Mouse (Mus musculus): ENCODE results near the gene Rab4a.

Gene Rab4a

DNA sequence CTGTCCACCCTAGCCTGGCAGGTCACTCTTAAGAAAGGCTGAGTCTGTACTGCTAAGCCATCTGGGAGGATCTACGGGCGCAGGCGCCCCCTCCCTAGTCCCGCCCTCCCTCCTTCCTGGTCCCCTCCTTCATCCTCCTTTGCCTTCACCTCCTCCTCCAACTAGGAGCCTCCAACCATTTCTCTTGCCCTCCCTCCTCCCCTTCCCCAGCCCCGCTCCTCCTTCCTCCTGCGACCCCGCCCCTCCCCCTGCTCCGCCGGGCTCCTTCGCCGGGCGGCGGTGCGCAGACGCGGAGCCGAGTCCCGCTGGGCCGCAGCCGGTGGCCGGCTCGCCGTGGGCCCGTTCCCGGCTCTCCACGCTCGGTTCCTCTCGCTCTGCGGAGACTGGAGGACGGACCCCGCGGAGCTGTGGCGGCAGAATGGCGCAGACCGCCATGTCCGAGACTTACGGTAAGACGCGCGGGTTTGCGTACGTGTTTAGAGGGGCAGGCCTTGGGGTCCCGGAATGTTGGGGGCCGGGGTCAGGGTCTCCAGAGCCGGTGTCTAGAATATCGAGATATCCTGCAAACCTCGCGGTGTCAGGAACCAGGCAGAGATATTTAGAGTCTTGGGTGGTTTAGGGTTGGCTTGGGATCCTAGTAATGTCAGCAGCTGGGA is at the start of gene Rab4a:
Gene Rab4a, plus strand, starts transcription at position 268 of the 656 bp plus-strand sequence.
- CTCF ChIA-PET, result no interaction called here

DNA sequence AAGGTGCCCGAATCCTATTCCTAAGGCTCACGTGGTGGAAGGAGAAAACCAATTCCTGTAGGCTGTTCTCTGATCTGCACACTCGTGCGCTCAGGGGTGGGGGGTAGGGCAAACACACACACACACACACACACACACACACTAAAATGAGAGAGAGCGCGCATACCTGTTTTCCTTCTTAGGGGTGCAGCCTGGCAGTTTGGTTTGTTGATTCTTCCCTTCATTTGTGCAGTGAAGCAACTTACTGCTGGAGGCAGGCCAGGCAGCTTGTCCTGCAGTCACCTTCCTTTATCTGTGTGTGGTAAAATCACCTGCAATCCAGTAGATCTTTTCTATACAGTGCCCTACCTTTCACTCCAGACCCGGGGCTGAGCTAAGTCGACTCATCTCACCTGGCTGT is 48.9 kb upstream of the Rab4a start:
- CTCF ChIA-PET, result no interaction called here

DNA sequence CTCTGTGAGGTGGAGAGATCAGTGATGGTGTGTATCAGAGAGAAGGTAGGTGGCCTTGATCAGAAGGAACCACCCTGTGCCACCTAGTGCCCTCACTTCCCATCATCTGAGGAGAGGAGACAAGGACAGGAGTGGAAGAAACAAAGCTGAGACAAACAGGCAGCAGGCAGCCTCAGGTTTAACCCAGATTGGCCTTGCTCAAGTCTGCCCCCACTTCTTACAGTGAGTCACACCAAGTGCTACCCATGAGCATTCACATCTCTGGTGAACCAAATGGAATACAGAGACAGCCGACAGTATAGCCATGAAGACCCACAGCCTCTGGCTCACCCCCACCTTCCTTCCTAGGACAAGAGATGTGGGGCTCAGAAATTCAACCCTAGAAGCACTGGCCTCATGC is 46.9 kb upstream of the Rab4a start:
- CTCF ChIA-PET, result no interaction called here

DNA sequence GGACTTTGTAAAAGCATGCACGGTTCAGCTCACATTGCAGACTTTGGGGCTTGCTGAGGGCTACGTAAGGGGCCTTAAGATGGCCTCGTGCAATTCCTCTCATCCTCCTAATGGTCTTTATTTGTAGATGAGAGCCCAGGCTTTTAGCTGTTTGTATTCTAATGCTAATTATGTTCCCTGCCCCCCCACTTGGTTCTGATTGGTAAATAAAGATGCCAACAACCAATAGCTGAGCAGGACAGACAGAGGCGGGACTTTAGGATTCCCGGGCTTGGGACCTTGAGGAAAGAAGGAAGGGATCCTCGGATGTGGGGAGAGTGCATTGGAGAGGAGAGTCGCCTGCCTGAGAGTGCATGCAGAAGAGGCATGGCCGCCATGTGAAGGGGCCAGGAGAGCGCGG is 45.9 kb upstream of the Rab4a start:
- CTCF ChIA-PET, result no interaction called here

DNA sequence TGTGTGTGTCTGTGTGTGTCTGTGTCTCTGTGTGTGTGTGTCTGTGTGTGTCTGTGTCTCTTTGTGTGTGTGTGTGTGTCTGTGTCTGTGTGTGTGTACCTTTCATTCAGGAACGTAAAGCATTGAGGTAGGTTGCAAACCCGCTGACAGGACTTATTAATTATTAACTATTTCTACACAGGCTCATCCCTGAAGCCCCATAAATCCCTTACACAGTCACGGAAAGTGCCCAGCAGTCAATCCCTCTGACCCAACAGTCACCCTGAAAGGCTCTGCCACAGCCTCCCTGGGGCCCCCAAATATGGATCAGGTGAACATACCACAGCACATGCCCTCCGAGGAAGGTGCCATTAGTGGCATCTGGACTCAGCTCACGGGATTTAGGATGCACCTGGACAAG is 45.2 kb upstream of the Rab4a start:
- CTCF ChIA-PET, result no interaction called here

DNA sequence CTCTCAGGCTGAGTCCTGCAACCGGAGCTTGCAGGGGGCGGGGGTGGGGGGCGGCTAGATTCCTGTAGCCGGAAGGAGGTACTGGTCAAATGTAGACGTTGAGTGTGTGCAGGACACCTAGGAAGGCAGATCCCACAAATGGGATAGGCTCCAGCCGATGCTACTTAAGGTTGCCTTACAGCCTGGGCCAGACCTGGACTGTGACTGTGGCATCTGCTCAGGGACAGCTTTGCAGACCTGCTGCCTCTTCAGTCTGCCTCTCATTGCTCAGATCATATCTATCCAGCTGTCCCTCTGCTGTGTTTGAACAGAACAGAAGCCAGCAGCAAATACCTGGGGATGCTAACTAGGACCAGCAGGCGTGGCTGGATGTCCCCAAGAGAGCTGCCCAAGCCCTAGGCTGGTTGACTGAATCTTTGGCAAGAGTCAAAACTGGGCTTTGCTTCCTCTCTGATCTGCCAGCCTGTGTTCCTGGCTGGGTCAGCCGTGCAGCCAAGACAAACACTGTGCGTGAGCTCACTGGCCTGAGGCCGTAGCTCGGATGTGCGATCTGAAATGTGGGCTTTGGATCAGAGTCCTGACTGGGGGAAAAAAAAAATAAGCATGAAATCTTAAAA is 44.4 kb upstream of the Rab4a start:
- CTCF ChIA-PET, result no interaction called here

DNA sequence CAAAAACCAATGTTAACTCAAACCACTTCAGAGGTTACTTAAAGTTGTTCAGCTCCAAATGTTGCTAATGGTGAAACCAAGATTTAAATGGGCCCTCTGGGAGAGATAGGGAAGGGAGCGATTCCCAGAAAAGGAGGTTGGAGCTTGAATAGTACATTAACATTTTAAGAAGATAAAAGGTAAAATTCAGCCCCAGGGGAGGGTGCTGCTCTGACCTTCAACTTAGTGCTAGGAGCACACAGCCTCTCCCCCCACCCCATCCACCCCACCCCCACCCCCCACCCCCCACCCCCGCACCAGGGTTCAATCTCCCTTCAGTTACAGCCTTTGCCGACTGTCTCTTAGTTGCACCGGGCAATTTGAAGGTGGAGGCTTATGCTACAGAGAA is 43.9 kb upstream of the Rab4a start:
- CTCF ChIA-PET, result no interaction called here

DNA sequence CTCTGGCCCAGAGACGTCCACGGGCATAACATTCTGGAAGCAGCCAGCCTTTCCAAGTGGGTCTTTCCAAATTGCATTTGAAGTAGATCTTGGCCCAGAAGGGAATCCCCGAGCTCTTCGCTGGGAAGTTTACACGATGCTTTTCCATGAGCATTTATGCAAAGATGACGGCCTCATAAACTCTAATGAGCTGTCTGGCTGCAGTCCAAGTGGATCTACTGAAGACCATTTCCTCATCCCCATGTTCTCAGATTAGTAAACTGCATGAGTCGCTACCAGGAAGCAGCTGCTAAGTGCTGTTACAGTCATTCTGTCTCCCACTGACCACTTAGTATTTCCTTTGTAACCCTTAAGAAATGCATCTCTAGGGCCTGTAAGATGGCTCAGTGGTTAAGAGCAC is 42.4 kb upstream of the Rab4a start:
- CTCF ChIA-PET, result no interaction called here

DNA sequence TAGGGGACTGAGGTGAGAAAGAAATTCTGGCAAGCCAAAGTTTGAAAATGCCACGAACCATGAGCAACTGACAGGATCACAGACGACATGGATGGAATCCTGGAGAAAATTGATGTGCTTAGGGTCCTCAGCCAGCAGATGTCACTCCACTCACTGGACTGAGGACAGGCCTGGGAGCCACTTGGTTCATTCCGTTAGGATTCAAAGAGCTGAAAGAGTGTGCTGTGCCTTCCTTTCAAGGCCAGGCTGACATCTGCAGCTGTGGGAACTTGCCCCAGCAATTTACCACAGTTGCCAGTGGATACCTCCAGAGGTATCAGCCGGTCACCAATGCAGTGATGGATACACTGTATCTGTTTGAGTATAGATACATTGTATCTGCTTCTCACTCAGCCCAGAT is 41.1 kb upstream of the Rab4a start:
- CTCF ChIA-PET, result no interaction called here

DNA sequence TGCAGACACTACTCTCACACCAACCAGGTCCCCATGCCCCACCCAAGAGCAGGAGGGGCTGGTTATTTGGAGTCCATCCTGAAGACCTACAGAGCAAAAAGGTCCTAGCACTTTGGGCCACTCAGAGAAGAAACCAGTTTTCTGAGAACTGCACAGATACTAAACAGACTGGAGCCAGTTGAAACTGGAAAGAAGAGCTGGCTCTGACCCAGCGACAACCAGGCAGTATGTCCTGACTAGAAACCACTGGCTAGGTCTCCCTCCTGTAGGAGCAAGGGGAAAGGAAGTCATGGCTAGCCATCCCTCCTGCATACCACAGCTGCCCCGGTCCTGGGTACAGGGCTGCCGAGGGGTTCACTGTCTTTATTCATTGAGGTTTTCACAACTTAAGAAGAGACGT is 39.3 kb upstream of the Rab4a start:
- CTCF ChIA-PET, result no interaction called here

DNA sequence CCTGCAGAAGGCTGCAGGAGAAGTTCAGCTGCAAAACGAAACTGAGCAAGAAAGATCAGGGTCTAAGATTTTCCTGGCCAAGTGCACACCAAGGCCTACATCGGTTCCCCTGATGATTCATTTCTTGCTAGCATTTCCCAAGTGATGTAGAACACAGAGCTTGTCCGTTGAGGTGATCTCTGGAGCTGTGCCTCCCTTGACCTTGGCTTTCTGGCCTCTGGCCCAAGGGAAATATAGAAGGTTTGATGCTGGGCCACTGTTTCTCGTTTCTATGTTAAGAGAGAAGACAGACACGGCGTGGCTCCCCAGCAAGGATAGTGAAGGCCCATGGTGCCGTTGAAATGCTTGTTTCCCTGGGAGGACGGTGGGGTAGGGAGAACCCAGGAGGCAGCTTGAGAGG is 37.9 kb upstream of the Rab4a start:
- CTCF ChIA-PET, result no interaction called here

DNA sequence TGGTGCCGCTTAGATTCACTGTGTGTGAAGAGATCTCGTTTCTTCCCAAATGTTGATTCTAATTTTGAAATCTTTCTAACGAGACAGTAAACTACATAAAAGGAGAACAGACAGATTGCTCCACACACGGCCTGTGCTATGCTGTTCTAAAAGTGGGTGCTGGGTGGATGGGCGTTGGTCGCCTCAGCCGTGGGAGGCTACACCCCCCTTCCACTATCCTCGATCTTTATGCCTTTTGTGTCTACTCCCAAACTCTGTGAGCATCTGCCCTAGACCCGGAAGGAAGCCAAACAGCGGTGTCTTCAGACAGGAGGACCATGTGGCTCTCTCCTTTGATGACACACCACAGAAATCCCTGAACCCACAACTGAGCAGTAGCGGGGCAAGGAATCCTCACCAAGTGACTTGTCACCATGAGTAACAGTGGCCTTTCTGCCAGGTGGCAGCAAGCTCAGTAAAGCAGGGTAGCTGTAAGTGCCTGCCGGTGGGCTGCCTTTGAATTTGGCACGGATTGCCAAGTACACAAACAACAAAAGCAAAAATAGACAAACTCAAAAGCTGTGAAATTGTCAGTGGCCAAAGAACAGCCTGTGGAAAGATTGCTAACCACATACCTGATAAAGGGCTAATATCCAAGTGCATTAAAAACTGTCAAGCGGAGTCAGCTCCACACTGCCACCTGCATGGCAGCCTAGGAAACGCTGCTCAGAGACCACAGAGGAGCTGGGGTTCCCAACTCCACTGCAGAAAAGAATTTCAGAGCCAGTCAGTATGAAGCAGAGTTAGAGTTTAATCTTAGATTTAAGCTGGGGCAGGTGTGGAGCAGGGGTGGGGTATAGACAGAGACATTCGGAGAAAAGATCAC is 37.1 kb upstream of the Rab4a start:
- CTCF ChIA-PET, result no interaction called here

DNA sequence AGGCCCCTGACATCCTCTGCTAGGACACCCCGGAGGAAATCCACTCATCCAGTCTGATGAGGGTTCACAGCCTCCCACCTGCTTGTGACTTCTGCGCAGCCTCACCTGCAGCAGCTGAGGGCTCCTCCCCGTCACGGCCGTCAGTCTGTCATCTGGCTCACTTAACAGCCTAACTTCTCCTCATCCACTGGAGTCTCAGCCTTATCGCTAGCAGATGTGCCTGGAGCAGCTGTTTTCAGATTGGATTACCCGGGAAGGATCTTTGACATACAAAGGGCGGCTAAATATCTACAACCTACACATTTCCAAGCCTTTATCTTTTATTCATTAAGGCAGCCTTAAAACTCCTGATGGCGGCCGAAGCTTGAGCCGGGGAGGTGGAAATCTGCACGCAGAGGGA is 32.3 kb upstream of the Rab4a start:
- CTCF ChIA-PET, result no interaction called here

DNA sequence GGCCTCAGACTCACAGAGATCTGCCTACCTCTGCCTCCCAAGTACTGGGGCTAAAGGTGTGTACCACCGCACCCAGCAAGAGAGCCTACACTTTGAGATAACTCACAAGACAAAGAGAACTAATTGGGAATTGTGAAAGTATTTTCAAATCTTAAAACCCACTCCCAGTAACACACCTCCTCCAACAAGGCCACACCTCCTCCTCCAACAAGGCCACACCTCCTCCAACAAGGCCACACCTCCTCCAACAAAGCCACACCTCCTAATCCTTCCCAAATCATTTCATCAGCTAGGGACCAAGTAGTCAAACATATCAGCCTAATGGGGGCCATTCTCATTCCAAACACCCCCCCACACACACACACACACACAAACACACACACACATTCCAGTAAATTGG is 31.3 kb upstream of the Rab4a start:
- CTCF ChIA-PET, result no interaction called here

DNA sequence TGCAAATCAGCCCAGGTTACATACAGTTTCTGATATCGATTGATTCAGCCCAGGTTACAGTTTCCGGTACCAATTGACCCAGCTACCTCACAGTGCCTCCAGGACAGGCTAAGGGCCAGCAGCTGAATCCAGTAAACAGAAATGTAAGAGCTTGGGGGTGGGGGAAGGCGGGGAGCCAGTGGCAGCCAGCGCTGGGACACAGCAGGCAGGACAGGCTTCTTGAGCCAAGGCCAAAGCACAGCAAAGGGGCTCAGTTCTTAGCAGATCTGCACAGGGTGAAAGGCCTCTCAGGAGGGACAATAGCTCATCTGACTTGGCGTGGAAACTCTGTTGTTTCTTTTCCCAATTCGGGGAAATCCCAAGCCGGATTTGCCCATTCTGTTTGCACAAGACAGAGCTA is 28.5 kb upstream of the Rab4a start:
- CTCF ChIA-PET, result no interaction called here

DNA sequence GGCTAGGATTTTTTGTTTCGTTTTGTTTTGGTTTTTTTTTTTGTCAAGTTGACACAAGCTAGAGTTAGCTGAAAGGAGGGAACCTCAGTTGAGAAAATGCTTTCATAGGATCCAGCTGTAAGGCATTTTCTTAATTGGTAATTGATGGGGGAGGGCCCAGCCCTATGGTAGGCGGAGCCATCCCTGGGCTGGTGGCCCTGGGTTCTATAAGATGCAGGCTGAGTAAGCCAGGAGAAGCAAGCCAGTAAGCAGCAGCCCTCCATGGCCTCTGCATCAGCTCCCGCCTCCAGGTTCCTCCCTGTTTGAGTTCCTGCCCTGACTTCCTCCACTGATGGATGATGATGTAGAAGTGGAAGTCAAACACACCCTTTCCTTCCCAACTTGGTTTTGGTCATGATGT is 25.3 kb upstream of the Rab4a start:
- CTCF ChIA-PET, result no interaction called here

DNA sequence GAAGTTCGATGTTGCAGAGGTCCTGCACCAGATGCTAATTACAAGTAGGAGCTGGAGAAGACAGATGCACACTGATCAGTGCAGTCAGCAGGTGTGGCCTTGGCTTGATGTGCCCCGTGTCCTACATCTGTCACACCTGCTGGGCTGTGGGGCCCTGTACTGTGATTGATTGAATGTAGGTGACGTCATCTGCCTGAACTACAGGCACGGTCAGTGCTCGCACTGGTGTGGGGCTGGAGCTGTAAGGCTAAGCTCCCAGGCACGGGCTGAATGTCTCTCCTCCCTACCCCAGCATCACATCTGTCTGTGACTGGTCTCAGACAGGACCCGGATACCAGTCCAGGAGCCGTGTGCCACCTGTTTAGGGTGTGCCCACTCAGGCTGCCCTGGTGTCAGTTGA is 24.5 kb upstream of the Rab4a start:
- CTCF ChIA-PET, result no interaction called here

DNA sequence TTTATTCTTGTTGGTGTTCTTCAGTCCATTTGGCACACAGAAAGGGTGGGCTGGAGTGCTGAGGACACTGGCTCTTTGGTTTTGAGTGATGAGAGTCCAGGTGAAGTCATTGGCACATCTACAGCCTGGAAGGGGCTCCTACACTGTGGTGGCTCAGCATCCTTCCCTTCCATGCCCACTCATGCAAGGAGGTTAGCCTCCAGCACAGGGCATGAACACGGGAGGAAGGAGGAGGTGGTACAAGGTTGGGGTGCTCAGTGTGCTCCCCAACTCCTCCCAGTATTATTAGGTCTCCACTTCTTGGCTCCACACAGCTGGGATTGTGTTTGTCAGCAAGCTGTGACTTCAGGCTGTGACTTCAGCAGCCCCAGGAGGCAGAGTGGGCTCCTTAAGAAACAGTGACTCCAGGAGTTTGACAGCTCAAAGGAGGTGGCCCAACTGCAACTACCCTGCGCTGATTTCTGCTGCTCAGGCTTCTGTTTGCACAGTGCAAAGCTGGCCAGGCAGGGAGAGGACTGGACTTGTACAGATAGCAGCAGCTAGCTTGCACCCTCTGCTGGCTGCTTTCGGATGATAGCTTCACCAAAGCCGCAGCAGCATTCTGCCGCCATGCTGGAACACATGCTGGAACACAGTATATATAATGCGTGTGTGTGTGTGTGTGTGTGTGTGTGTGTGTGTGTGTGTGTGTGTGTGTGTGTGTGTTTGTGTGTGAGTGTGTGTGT is 22.1 kb upstream of the Rab4a start:
- CTCF ChIA-PET, result no interaction called here

DNA sequence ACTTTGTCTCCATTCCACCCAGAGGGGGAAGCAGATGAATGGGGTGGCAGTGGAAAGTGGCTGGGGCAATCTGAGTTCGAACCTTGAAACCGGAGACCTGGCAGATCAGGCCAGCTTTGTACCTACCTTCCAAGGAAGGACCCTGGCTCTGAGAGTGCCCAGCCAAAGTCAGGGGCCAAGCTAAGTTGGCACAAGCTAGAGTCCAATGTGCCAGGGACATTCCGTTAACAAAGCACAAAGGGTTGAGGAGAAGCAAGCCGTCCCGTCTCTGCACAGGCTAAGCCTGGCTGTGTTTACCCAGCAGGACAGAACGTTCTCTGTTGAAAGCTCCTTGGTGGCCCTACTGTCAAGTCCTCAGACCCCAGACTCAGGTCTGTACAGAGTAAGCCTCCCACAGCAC is 19.6 kb upstream of the Rab4a start:
- CTCF ChIA-PET, result no interaction called here

DNA sequence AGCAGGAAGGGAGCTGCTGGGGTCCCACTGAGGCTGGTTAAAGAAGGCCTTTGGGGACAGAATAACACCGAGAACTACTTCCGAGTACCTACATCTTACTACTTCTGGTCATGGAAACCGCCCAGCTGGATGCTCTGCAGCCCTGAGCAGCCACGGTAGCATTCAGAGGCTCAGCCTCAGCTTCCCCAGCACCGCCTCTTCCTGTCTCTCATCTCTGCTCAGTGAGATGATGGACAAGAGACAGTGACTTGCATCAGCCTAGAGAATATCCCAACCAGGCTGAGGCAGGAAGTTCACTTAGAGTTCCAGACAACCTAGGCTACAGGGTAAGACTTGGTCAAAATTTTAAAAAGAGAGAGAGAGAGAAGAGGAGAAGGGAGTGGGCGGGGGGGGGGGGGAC is 19.1 kb upstream of the Rab4a start:
- CTCF ChIA-PET, result no interaction called here

DNA sequence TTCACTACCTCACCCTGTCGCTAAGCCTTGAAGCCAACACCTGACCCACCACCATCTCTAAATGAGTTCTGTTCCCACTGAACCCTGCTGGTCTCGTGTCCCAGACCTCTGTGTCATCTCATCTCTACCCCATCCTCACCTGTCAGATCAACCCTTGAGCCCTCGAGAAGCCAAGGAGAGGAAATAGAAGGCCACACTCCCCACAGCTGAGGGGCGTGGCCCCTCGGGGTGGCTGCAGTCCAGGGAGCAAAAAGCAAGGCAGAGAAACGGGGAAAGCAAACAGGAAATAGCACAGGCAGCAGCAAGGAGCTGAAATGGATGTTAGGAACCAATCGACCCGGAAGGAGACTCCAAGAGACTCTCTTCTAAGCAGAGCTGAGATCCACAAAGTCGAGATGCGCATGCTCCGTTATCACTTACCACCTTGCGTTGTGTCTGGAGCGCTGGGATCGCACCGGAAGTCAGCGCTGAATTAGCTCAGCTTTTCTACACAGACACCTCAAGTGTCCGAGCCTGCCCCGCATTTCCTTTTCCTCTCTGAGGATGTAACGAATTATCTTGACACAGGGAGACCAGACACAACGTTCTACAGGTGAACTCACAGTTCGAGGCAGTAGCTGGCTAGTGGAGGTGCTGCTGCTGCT is 18.4 kb upstream of the Rab4a start:
- CTCF ChIA-PET, result no interaction called here

Data from spleen, embryonic (tissue).